Mouse (Mus musculus): Measurements from ENCODE around the gene Tmem135.

Gene Tmem135

DNA sequence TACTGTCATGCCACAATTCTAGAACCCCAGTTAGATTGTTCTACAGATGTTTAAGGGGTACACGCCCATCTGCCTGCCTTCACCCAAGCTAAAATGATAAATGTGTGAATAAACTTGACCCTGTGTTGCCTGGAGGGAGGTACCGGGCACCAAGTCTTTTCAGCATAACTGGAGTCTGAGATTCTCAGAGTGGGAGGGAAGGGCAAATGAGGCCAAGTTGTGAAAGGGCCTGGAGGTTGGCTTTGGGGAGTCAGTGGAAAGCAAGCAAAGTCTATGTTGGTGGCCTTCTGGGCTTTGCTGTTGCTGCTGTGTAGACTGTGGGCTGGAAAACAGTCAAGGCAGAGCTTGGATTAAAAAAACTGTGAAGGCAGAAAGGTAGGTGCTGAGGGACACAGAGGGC, 13.7 kb upstream of the Tmem135 start:
- no peak for DNase-seq

DNA sequence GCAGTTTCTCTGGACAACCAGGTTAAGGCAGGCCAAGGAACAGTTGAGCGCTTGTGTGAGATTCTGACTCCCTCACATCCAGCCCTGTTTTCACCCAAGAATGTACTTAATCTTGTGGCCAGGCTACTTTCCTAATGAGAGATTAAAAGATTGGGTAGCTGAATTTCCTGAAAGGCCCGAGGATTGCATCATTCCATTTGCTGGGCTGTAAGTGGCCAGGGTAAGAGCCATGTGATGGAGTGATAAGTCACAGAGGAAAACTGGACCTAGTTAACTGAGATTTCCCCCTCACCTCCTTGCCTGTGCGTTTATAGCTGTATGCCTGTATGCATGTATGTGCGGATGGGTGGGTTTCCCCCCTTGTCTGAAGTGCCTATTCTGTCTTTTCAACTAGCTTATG, 12.0 kb upstream of the Tmem135 start:
- DNase-seq, result no peak

DNA sequence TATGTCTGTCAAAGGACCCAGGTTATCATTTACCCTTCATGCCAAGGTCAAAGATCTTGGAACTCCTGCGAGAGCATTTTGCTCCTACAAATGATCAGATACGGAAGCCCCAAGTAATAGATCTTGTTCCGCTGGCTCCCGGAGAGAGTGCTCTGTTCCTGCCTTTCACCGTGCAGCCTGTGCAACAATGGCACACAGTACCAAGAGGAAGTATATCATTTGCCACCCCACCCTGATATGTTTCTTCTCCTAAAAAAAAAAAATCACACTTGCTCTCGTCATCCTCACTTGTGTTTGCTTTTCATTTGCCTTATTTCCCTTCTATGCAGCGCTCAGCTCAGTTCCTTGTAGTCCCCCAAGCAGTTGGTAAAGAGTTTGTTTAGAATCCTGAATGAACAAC, 8.1 kb upstream of the Tmem135 start:
- DNase-seq, result no peak

DNA sequence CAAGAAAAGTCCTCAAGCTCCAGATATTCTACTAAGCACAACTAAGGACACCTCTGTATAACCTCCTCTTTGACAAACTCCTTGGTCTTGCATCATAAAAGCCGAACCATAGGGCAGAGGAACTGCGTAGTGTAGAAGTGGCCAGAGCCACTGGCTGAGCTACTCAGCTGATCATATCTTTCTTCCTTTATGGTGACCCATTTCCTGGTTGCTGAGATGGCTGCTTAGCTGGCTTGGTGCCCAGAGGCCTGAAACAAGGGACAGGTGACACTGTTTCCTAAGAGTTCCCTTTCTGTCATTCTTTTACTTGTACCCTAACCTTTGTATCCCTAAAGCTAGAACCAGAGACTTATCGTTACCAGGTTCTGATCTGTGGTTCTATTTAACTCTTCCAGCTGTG, 7.3 kb upstream of the Tmem135 start:
- peak; percentile 12 to 20 for DNase-seq

DNA sequence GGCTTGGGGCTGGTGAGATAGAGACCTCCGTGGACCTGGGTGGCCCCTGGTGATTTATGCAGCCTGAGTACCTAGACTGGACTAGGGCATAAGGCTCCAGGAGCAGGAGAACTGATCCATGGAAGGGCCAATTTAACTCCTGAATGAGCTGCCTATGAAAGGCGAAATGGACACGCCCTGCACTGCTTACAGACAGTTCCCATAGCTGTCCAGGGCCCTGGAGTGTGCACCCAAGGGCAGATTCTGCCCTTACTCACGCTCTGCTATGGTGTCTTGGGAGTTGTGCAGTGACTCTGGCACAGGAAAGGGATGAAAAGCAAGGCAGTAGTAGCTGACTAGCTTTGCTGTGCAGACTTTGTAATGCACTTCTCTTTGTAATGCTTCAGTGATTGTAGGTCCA, 6.3 kb upstream of the Tmem135 start:
- no peak for DNase-seq

DNA sequence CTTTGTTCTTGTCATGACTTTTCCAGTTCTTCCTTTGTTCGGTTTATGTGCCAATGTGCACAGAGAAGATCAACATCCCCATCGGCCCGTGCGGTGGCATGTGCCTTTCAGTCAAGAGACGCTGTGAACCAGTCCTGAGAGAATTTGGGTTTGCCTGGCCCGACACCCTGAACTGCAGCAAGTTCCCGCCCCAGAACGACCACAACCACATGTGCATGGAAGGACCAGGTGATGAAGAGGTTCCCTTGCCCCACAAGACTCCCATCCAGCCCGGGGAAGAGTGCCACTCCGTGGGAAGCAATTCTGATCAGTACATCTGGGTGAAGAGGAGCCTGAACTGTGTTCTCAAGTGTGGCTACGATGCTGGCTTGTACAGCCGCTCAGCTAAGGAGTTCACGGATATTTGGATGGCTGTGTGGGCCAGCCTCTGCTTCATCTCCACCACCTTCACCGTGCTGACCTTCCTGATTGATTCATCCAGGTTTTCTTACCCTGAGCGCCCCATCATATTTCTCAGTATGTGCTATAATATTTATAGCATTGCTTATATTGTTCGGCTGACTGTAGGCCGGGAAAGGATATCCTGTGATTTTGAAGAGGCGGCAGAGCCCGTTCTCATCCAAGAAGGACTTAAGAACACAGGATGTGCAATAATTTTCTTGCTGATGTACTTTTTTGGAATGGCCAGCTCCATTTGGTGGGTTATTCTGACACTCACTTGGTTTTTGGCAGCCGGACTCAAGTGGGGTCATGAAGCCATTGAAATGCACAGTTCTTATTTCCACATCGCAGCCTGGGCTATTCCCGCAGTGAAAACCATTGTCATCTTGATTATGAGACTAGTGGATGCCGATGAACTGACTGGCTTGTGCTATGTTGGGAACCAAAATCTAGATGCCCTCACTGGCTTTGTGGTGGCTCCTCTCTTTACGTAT, 3.3 kb upstream of the Tmem135 start:
- DNase-seq, result no peak

DNA sequence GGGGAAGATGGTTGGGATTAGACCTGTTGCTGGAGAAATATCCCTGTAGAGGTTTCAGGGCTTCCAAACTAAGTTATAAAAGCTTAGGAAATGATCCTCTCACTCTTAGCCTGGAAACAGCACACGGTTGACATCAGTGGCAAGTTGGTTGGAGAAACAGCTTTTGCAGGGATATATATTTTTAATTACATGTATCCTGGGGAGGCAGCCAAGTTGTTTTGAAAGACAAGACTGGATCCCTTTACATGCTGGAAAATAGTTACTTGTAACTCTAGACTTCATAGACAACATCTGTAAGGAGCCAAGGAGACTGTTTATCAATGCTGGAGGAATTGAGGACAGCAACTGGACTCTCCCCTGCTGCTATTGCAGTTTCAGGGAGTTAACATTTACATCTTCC, 2.0 kb upstream of the Tmem135 start:
- no peak for DNase-seq

DNA sequence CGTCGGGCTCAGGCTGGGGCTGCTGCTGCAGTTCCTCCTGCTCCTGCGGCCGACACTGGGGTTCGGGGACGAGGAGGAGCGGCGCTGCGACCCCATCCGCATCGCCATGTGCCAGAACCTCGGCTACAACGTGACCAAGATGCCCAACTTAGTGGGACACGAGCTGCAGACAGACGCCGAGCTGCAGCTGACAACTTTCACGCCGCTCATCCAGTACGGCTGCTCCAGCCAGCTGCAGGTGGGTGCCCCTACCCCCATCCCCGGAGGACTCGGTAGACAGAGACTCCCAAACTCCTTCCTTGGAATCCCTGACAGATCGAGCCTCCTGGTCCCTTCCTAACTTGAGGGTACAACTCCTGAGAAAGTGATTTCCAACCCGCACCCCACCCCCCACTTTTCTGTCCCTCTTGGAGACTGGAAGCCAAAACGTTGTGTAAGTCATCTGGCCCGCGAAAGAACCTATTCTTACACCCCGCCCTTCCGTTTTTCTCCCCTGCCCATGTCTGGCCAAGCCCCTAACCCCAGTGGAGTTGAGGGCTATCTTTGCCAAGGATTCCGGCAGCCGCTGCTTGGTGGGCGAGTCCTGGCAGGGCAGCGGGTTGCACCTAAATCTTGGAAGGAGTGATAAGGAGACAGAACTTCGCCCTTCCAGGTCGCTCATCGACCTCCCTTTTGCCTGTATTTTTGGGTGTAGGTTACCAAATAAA, 865 bp upstream of the Tmem135 start:
- DNase-seq, result peak in 1 of 2 experiments; percentile 6

DNA sequence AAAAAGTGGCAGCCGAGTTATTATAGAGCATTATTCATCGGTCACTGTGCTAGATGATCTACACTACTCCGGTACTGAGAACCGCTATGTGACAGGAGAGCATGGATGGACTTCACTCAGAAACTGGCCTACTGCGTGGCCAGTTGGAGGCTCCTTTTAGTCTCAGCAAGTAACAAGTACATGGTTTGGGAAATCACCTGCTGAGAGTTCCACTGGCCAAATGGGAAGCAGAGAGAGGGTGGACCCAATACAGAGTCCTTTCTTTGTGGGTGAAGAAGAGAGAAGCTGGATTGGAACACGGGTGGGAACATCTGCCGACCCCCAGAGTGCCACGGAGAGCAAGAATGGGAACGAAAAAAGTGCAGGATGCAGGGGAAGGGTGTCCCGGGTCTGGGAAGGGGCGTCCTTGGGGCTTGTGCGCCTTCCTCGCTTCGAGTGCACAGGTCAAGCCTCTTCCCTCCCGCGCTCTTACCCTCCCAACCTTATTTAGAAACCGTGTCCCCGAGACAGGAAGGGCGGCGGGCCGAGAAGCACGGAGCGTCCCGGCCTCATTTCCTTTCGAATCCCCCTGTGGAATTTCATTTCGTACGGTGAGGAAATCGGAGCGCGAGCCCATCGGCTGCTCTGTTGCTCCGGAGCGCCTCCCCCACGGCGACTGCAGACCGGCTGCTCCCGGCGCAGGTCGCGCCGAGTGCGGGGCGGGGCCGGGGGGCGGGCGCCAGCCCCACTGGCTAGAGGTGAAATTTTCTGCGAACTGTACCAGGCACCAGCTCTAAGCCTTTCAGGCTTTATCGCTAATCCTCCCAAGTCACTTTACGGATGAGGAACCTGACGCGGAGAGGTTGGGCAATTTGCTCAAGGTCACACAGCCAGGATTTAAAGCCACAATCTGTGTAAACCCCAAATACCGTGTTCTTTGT, 709 bp downstream of the Tmem135 start:
- DNase-seq, result peak; percentile 66 to 73

DNA sequence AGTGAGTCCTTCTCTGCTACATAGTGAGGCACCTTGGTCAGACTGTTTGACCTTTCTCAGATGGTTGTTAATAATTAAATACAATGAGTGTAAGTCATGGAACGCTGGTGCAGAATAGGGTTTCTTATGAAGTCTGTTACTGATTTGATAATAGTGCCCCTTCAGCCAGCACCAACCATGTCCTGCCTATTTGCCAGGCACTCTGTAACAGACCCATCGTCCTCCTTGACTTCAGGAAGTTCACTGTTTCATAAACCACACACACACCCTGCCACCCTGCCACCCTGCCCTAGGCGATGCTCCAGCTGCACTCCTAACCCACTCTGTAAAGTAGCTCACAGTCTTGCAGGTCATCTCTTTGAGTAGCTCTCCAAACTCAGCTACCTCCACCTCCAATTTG, 2.1 kb downstream of the Tmem135 start:
- DNase-seq, result no peak

DNA sequence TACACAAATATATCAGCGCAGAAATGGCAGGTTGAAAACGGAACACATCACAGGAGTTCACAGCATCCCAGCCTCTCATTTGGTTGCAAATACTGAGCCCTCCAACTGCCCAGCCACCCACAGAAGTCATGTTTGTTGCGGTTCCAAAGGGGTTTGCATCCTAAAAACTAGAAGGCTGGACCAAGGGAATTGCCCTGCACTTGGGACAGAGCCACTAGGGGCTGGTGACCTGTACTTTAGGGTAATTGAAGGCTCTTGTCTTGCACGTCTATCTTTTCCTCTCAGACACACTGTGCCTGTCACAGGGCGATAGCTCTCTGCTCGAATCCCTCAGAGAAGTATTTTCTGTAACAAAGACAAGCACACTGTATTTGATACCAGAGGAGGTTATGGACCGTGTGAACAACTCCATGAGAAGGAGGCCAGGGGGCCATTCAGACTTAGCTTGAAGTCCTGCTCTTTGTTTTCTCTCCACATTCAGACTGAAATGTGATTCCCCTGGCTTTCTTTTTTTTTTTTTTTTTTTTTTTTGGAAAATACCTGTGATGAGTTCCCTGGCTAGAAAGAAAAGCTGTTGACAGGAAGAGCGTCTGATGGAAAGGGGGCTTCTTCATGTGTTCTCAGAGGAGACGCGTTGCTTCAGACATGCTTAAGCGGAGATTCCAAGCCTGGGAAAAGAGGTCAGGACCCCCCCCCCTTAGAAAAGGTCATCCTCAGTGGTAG, 2.7 kb downstream of the Tmem135 start:
- DNase-seq, result no peak

DNA sequence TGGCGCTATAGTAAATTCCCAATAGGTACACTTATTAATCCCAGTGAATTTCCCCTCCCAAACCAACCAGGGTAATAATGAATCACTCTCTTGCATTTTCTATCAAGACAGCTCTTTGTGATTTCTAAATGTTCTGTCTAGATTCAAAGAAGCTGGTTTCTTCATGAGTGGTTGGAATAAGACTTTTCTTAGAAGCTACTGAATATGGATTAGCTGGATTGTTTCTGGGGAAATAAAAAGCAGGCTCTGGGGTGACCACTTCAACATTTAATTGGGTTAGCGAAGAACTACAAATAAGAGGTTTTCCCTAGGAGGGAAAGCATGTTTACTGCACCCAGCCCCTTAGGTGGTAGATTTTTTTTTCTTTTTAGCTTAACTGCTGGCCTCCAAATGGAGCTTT, 3.3 kb downstream of the Tmem135 start:
- DNase-seq, result no peak

DNA sequence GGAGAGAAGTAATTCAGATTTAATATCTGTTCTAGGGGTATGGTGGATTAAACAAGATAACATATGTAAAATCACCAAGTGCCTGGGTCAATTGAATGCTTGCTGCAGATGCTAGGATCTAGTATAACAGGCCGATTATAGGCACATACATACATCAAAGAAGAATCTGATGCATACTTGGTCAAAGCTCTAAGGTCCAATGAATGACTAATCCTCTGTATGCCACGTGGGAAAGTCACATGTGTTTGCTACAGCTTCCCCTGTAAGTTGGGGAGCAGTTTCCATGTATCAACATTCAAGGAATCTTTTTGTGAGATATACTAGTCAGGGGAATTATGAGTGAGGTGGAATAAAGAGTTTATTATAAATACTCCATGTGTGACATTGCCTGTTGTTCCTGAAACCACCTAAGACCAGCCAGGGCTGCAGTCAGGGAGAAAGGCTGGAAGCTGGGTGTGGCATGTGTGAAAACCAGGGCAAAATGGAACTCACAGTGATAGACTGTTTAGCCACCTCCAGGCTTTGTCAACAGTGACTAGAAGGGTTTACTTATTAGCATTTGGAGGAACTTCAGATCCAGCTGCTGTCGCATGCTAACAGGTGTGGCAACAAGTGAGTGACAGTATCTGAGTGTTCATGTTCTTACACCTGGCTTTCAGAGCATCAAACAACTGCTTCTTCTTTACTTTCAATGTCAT, 6.0 kb downstream of the Tmem135 start:
- no peak for DNase-seq

DNA sequence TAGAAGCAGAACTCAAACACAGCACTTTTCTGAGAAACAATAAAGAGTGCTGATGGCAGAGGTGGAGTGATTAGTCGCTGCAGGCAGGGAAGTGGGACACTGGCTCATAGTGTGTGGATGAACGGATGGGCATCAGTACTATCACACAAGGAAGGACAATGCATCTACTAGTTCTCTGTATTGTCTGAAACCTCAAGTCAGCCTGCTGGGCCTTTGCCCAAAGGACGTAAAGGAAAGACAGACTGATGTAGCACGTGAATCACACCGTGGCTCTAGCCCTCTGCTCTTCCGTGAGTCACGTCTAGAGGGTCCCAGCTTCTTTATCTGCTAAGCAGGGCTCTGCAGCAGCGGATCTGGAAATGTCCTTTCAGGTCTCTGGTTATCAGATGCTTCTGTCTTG, 7.6 kb downstream of the Tmem135 start:
- DNase-seq, result no peak

DNA sequence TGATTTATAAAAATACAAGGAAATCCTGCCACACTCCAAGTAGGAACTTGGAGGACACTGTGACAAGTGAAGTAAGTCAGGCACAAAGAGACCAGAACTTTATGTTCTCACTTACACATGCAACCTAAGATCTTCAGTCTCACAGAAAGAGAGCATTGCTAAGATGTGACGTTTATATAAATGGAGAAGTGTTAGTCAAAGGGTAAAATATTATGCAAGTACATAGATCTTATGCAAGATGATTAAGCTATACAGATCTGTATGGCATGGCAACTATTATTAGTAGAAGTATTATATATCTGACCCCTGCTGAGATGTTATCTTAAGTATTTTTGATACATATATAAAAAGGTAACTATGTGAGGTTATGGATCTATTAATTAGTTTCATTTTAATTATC, 8.6 kb downstream of the Tmem135 start:
- DNase-seq, result no peak

DNA sequence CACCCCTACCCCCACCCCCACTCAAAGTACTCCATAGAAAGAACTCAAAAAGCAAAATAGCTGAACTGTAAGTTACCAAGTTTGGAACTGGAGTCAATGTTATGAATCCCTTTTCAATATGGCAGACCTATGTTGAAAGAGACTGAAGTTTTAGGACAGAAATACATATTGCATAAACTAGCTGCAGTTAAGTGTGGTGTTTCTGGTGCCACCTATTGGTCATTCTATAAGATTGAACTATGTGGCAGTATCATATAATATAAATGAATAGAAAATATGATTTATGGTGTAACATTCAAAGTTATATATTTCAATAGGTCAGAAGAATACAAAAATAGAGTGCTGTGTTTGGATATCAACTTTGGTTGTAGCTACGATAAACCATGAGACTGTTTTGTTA, 11.2 kb downstream of the Tmem135 start:
- DNase-seq, result no peak

DNA sequence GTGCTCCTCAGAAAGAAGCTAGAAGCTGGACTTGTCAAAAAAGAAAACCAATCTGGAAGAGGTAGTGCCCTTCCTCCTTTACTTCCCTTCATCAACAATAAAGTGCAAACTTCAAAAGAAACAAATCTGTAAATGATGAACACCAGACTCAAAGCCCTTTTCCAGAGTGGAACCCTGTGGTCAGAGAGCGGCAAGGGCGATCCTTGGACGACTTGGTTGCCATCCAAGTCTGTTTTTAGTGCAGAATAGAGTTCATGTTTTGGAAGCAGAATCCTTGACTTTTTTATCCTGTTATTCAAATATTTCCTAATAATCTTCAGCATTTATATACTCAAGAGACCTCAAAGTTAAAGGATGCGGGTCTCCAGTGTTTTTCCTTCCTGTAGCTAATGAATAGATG, 11.6 kb downstream of the Tmem135 start:
- no peak for DNase-seq

DNA sequence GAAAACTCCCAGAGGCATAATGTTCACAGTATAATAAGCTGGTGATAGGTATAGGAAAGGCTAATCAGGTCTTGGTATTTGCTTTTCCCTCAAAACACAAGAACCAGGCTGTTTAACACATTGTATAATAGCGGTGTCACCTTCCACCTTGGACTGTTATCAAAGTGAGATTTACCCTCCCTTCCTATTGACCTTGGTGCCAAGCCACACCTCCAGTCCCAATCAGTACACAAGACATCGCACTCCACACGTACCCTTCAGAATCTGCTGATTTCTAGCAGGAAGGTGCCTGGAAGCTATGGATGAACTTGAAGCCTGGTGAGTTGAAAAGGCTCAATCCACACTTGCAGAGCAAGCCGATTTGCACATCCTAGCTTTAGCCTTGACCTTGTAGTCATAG, 12.2 kb downstream of the Tmem135 start:
- no peak for DNase-seq

DNA sequence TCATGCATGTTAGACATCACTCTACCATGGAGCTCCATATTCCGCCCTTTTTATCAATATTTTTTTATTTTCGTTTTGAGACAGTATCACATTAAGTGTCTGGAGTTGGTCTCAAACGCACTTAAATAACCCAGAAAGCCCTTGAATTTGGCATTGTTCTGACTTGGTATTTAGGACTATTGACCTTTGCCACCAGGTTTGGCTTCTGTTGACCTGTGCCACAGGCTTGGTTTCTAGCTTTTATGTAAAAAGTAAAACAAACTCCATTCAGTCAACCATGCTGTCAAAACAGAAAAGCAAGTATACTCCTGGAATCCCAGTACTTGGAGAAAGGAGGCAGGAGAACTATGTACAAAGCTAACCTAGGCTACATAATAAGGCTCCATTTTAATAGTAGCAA, 12.7 kb downstream of the Tmem135 start:
- DNase-seq, result no peak

DNA sequence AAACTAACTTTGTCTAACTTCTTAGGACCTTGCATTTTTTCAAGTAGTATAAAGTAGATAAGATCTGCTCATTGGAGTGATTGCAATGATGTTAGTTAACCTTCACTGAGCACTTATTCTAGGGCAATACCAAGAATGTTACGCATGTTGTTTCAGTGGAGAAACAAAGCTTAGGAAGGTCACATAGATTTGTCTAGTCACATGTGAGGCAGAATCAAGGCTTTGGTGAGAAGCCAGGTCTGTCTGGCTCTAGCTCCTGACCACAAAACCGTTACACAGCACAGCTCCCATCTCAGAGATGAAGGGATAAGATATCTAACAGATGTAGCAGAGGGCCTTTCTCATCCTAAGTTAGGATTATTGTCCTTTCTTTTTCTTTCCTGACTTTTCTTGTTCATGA, 13.4 kb downstream of the Tmem135 start:
- no peak for DNase-seq

DNA sequence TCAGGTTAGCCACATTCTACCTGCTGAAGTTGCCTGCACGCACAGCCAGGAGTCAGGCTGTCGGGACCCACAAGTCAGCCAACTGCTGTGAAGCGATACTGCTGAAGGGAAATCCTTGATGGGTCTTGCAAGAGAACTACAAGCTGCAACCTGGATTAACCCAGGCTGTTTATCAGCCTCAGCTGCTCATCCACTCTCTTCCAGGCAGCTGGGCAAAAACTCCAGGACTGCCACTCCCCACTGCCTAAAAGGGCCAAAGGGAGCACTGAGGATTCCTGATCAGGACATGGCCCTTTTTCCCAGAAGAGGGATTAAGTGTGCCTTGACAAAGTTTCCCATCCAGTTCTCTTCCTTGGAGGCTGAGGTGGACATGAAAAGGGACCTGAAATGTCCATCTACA, 15.0 kb downstream of the Tmem135 start:
- no peak for DNase-seq

DNA sequence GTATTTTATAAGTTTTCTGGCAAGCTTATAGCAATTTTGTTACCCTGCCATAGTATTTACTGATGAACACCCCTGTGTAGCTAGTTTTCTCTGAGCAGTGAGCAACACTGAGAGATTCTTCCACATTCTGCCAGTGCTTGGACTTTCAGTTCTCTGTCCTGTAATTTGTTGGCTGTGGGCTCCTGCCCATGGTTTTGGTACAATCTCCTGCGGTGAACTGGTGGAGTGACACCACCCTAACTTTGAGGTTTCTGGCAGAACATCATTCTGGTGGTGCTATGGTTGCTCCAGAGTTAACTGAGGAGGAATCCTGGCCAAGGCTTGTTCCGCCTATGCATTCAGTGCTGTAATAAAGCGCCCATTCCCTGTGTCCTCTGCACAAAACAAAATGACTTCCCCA, 21.1 kb downstream of the Tmem135 start:
- no peak for DNase-seq
